Mouse (Mus musculus) embryonic facial prominence, embryonic 14.5 days (tissue): ENCODE measurements around the gene Krt13. TPM values are rescaled to one million over a fixed set of nuclear protein-coding genes. Genes with fewer than 3 reads are reported as not detected.

Experiments
- ATAC-seq: fragments of 200-750 bp; cut with Nextera tagmentation; 2 replicates; pipeline ENCODE4 v1.8.0; 2017; ENCODE audit warnings: low read depth, moderate number of reproducible peaks, moderate TSS enrichment
- DNase-seq: peaks from one replicate; pipeline ENCODE4 v3.0.0-alpha.2; 2015; ENCODE audit warnings: low spot score
- H3K27ac ChIP-seq: fragments of 300-500 bp; sonication (generic); replicated peaks from 2 replicates; pipeline ENCODE4 v1.5.1; 2014; ENCODE audit warnings: low read depth, mild to moderate bottlenecking, low read length, moderate library complexity
- H3K27me3 ChIP-seq: fragments of 300-500 bp; sonication (generic); replicated peaks from 2 replicates; pipeline ENCODE4 v1.6.1; 2014; ENCODE audit warnings: low read length; ENCODE audit not compliant: control insufficient read depth, insufficient read depth
- H3K36me3 ChIP-seq: fragments of 300-500 bp; sonication (generic); 2 replicates; pipeline ENCODE4 v1.6.1; 2014; ENCODE audit warnings: low read length, mixed read lengths; ENCODE audit not compliant: control insufficient read depth, insufficient read depth
- H3K4me1 ChIP-seq: fragments of 300-500 bp; sonication (generic); 2 replicates; pipeline ENCODE4 v1.6.1; 2014; ENCODE audit warnings: antibody characterized with exemption, low read length; ENCODE audit not compliant: control insufficient read depth, insufficient read depth
- H3K4me2 ChIP-seq: fragments of 300-500 bp; sonication (generic); 2 replicates; pipeline ENCODE4 v1.6.1; 2014; ENCODE audit warnings: low read depth, mild to moderate bottlenecking, low read length, moderate library complexity, mixed read lengths
- H3K4me3 ChIP-seq: fragments of 300-500 bp; sonication (generic); 2 replicates; pipeline ENCODE4 v1.5.1; 2014; ENCODE audit warnings: low read depth, mild to moderate bottlenecking, low read length
- H3K9ac ChIP-seq: fragments of 300-500 bp; sonication (generic); 2 replicates; pipeline ENCODE4 v1.6.1; 2014; ENCODE audit warnings: low read depth, mild to moderate bottlenecking, low read length, moderate library complexity, mixed read lengths
- H3K9me3 ChIP-seq: fragments of 300-500 bp; sonication (generic); 2 replicates; pipeline ENCODE4 v1.6.1; 2016; ENCODE audit warnings: low read length; ENCODE audit not compliant: control insufficient read depth
- WGBS: fragments of 180-500 bp; shearing (Covaris S2); extraction: QIAGEN DNeasy Blood & Tissue Kit; methylation state at CpG from one replicate; pipeline ENCODE4 v1.1.7; 2014; 5-methylcytosine and 5-hydroxymethylcytosine counted together
- polyA plus RNA-seq: library from polyadenylated mRNA; unstranded; fragments of >200 nt; fragmentation: Nextera tagmentation; extraction: Ambion mirVana; gene quantifications from 2 replicates; pipeline ENCODE4 v1.2.1, GENCODE M21; 2014

Gene Krt13
- polyA plus RNA-seq, 1 experiment from 2014 or later, result 60.5 TPM

DNA sequence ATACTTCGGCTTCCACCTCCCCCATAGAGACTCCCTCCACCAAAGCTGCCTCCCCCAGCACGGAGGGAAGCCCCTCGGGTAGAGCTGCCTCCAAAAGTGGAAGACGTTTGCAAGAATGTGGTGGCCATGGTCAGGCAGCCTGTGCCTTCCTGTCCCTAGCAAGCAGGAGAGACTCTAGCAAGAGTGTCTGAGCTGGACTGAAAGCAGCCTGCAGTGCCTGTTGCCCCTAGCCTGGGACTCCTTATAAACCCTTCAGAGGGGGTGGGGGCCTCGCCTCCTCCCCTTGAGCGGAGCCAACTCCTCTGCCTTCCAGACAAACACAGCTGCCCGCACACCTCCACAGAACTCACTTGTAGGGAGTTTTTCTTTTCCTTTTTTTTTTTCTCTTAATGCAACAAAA lies 14.4 kb upstream of the Krt13 start, which contains the start of gene Krt15:
TSS of gene Krt15 (minus strand) at position 198 of the 400 bp plus-strand sequence.
- no peaks in the 10 kb centered on the region; the same call in 1 of the 2 replicates for H3K4me1 ChIP-seq
- peak within 1 kb of the TSS; percentile 22; the same call in 1 of the 2 replicates for H3K9ac ChIP-seq
- DNase-seq (peak; percentile 33), ATAC-seq (no peak)
- H3K27me3 ChIP-seq, result no peaks in the 10 kb centered on the region
- H3K4me3 ChIP-seq, result peak within 1 kb of the TSS; percentile 25
- no peaks in the 10 kb centered on the region for H3K36me3 ChIP-seq
- H3K4me2 ChIP-seq, result peak within 1 kb of the TSS; percentile 8
- no peak within 1 kb of the TSS for H3K27ac ChIP-seq
- H3K9me3 ChIP-seq, result no peaks in the 10 kb centered on the region
- WGBS, result 56% methylated on average over 7 of the region's 7 CpGs

DNA sequence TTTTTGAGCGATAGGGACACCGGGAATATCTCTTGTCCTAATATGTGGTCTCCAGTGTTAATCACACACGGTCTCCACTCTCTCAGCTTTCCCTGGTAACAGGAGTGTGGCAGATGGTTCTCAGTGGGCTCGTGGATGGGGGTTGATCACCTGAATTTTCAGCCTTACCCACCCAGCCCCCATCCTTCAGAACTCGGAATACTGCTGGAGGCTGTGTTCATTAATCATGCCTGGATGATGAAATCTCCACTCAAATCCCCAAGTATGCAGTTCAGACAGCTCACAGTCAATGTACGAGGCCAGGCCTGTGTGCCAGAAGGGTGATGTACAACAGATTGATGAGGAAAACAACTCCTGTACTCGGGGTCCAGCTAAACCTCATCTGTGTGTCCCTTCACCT lies 3.5 kb upstream of the Krt13 start:
- Histone ChIP-seq H3K4me3 (no peak overlapping the region), H3K9me3 (no peaks in the 10 kb centered on the region), H3K9ac (no peak overlapping the region), H3K4me1 (no peaks in the 10 kb centered on the region), H3K27ac (no peak overlapping the region), H3K4me2 (no peak overlapping the region), H3K36me3 (no peaks in the 10 kb centered on the region), H3K27me3 (no peaks in the 10 kb centered on the region)
- DNase-seq (no peak), ATAC-seq (no peak)
- WGBS, result 70% methylated on average over 7 of the region's 7 CpGs

DNA sequence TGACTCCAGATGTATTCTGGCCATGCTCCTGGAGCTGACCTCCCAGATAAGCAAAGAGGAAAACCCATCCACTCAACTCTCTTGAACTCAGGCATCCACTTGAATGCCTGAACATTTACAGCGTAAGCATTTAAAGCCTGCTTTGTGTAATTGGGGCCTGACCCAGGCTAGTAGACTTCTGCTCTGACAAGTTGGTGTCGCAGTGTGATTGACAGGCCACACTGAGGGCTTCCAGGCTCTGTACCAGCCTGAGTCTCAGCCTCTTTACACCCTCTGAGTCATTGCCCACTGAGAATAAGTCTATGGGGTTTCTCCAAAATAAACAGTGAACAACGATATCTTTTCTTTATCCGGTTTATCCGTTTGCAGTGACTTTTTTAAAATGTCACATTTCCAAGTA lies 1.0 kb downstream of the Krt13 start:
- no peak overlapping the region for H3K4me3 ChIP-seq
- H3K4me2 ChIP-seq, result no peak overlapping the region
- no peak overlapping the region for H3K27ac ChIP-seq
- no peak overlapping the region for H3K9ac ChIP-seq
- no peaks in the 10 kb centered on the region for H3K4me1 ChIP-seq
- ATAC-seq, result no peak
- no peak for DNase-seq
- H3K27me3 ChIP-seq, result no peaks in the 10 kb centered on the region
- no peaks in the 10 kb centered on the region for H3K9me3 ChIP-seq
- WGBS, result 82% methylated on average over 5 of the region's 5 CpGs
- no peaks in the 10 kb centered on the region for H3K36me3 ChIP-seq

DNA sequence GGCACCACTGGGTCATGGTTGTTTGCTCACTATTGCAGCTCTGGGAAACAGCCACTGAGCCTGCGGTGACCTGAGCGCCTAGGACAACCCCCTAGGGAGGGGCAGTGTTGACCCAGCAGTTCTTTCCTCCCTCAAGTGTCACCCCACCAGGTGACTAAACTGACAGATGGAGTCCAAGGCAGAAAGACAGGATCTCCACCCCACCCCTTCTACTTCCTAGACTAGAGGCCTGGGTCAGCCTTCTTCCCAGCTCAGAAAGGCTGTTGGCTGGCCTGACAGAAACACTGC lies 7.7 kb downstream of the Krt13 start:
- no peaks in the 10 kb centered on the region for H3K36me3 ChIP-seq
- H3K4me3 ChIP-seq, result no peak overlapping the region
- ATAC-seq, result no peak
- no peak overlapping the region for H3K9ac ChIP-seq
- no peaks in the 10 kb centered on the region for H3K9me3 ChIP-seq
- 76% methylated on average over 2 of the region's 2 CpGs for WGBS
- H3K27me3 ChIP-seq, result no peaks in the 10 kb centered on the region
- H3K27ac ChIP-seq, result no peak overlapping the region
- no peaks in the 10 kb centered on the region for H3K4me1 ChIP-seq
- DNase-seq, result no peak
- no peak overlapping the region for H3K4me2 ChIP-seq

DNA sequence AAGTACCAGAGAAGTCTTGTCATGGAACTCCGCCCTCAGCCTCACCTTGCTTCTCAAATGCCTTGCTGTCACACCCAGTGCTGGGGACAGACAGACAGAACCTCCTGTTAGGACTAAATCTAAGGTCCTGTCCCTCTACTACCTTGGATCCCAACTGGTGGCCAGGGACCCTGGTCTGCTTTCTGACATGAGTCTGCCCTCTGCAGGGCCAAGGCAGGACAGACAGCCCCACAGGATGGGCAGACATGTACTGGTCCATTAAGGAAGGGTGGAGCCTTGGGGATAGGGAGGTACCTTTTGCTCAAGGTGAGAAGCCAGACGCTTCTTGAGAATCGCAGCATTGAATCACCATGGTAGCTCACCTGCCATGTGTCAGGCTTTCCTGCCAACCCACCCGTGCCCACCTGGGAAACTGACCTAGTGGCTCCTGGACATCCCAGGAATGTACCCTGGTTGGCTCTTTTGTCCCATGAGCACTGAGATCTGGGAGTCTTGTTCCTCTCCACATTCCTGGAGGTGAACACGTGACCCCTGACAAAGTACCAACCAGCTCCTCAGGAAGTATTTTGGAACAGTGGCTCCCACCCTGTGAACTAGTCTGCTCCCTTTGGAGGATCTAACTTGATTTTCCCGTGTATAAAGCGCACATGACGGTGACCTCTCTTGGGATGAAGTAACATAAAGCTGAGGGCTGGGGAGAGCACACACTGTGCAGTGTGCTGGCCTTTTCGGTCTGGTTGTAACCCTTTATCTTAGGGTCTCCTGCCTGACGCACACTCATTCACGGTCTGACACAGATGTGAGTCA lies 8.2 kb downstream of the Krt13 start:
- Histone ChIP-seq H3K9ac (no peak overlapping the region), H3K36me3 (no peaks in the 10 kb centered on the region), H3K27ac (no peak overlapping the region), H3K9me3 (no peaks in the 10 kb centered on the region), H3K27me3 (no peaks in the 10 kb centered on the region), H3K4me1 (no peaks in the 10 kb centered on the region), H3K4me3 (no peak overlapping the region), H3K4me2 (no peak overlapping the region)
- WGBS, result 78% methylated on average over 11 of the region's 11 CpGs
- DNase-seq, result no peak
- ATAC-seq, result no peak

DNA sequence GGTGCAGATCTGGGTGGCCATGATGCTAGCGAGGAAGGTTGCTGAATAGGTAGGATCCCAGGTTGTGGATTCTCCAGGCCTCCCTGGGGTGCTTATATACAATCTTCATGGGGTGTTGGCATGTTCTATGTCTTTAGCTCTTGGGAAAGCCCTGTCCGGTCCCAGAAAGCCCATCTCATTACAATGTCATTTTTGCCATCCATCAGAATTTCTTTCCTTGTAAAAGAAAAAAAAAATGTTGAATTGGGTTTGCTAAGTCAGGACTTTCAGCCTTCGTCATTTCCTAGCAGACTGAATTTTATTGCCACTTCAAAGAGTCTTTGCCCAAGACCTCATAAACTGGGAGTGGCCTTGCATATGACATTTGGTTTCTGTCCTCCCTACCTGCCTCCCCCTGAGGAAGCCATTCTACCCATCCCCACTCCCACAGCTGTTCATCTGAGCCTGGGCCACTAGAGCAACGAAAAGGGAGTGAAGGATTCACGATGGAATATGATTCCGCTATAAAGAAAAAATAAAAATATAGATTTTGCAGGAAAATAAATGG lies 15.7 kb downstream of the Krt13 start, which contains the start of gene Krt36:
TSS of gene Krt36 (minus strand) at position 51 of the 547 bp plus-strand sequence.
- Histone ChIP-seq H3K36me3 (no peaks in the 10 kb centered on the region), H3K27ac (no peak within 1 kb of the TSS), H3K4me1 (no peaks in the 10 kb centered on the region), H3K4me2 (no peak within 1 kb of the TSS), H3K27me3 (no peaks in the 10 kb centered on the region), H3K9me3 (no peaks in the 10 kb centered on the region), H3K4me3 (no peak within 1 kb of the TSS), H3K9ac (no peak within 1 kb of the TSS)
- WGBS, result 81% methylated on average over 6 of the region's 6 CpGs
- ATAC-seq, result no peak
- DNase-seq, result no peak

DNA sequence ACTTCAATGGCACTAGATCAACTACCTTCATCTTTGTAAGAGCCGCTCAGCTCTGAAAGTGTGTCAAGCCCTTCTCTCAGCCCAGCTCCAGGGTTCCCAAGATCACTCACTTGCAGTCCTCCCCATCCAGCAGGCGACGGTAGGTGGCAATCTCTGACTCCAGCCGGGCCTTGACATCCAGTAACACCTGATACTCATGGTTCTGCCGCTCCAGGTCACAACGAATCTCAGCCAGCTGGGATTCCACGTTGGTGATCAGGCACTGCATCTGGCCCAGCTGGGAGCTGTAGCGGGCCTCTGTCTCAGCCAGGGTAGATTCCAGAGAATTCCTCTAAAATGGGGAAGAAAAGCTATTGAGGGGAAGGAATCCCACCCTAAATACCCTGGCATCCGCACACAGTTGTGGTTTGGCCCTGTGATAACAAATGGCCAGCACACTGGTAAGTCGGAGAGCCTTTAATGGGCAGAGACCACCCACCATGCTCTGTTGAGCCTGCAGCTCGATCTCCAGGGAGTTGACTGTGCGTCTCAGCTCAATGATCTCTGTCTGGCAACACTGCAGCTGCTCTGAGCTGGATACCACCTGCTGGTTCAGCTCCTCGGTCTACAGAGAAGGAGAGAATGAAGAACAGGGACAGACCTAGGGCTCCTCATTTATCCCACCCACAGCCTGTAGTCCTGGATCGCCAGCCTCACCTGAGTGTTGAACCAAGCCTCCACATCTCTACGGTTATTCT lies 18.5 kb downstream of the Krt13 start:
- Histone ChIP-seq H3K9ac (no peak overlapping the region), H3K36me3 (no peaks in the 10 kb centered on the region), H3K4me2 (no peak overlapping the region), H3K9me3 (no peaks in the 10 kb centered on the region), H3K27ac (no peak overlapping the region), H3K4me3 (no peak overlapping the region), H3K27me3 (no peaks in the 10 kb centered on the region), H3K4me1 (no peaks in the 10 kb centered on the region)
- 61% methylated on average over 15 of the region's 15 CpGs for WGBS
- ATAC-seq, result no peak
- DNase-seq, result peak; percentile 43

DNA sequence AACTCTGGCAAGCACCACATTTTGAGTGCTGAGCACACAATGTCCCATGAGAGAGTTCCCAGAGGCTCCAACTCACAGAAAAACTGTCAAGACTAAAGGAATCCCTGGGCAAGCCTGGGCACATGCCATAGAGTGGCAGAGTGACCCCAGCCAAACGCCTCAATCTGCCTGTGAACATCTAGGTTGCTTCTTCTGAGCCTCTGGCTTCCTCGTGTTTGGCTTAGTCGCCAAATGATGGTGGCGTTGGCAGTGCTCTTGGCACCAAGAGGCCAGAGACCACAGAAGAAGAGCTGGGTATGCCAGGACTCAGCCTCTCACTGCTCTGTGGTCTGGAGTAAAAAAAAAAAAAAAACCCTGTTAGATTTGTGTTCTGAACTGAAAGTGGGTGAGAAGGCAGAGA lies 21.0 kb downstream of the Krt13 start:
- WGBS, result 76% methylated on average over 4 of the region's 4 CpGs
- H3K9ac ChIP-seq, result no peak overlapping the region

More for the DNA sequence above, 21.0 kb downstream of the Krt13 start:
- Histone ChIP-seq H3K4me1 (no peaks in the 10 kb centered on the region), H3K4me2 (no peak overlapping the region), H3K4me3 (no peak overlapping the region), H3K36me3 (no peaks in the 10 kb centered on the region), H3K9me3 (no peaks in the 10 kb centered on the region), H3K27ac (no peak overlapping the region), H3K27me3 (no peaks in the 10 kb centered on the region)
- ATAC-seq (no peak), DNase-seq (no peak)
